Mouse (Mus musculus) kidney, embryonic 15.5 days (tissue): Measurements from ENCODE around the gene Rnd2. TPM values are rescaled to one million over a fixed set of nuclear protein-coding genes. Genes with fewer than 3 reads are reported as not detected.
A peak's percentile ranks its signal among the peaks of the same experiment; 100 is the strongest.
"Not testable (repeated sequence)": the region's sequence is repeated elsewhere in the genome, so short reads cannot be mapped to it uniquely, and the experiment has no call there.

Source experiments
- ATAC-seq: fragments of 200-750 bp; cut with Nextera tagmentation; replicated peaks from 2 replicates; pipeline ENCODE4 v1.8.0; 2017; ENCODE audit warnings: moderate TSS enrichment; ENCODE audit not compliant: low FRiP score
- H3K27ac ChIP-seq: fragments of 300-500 bp; sonication (generic); 2 replicates; pipeline ENCODE4 v1.5.1; 2015; ENCODE audit warnings: mild to moderate bottlenecking, inconsistent platforms
- H3K27me3 ChIP-seq: fragments of 300-500 bp; sonication (generic); 2 replicates; pipeline ENCODE4 v1.6.1; 2015; ENCODE audit warnings: inconsistent platforms
- H3K36me3 ChIP-seq: fragments of 300-500 bp; sonication (generic); 2 replicates; pipeline ENCODE4 v1.6.1; 2015; ENCODE audit warnings: inconsistent platforms
- H3K4me1 ChIP-seq: fragments of 300-500 bp; sonication (generic); 2 replicates; pipeline ENCODE4 v1.6.1; 2015; ENCODE audit warnings: inconsistent platforms
- H3K4me2 ChIP-seq: fragments of 300-500 bp; sonication (generic); 2 replicates; pipeline ENCODE4 v1.6.1; 2015; ENCODE audit warnings: moderate library complexity, mild to moderate bottlenecking, inconsistent platforms
- H3K4me3 ChIP-seq: fragments of 300-500 bp; sonication (generic); replicated peaks from 2 replicates; pipeline ENCODE4 v1.5.1; 2015; ENCODE audit warnings: mild to moderate bottlenecking, inconsistent platforms
- H3K9ac ChIP-seq: fragments of 300-500 bp; sonication (generic); 2 replicates; pipeline ENCODE4 v1.6.1; 2015; ENCODE audit warnings: mild to moderate bottlenecking, inconsistent platforms
- H3K9me3 ChIP-seq: fragments of 300-500 bp; sonication (generic); replicated peaks from 2 replicates; pipeline ENCODE4 v1.6.1; 2016; ENCODE audit warnings: inconsistent platforms
- WGBS: fragments of 180-500 bp; shearing (Covaris S2); methylation state at CpG from one replicate; pipeline ENCODE4 v1.1.7; 2015; ENCODE audit warnings: mixed read lengths; 5-methylcytosine and 5-hydroxymethylcytosine counted together
- polyA plus RNA-seq: library from polyadenylated mRNA; unstranded; fragments of >200 nt; fragmentation: Nextera tagmentation; extraction: Ambion mirVana; gene quantifications from 2 replicates; pipeline ENCODE4 v1.2.1, GENCODE M21; 2015

Rnd2 gene
- polyA plus RNA-seq, 1 experiment from 2014 or later: 11.4 TPM

GRCm38 (mm10) chr11:101431327-101431726, 33.5 kb upstream of the Rnd2 start:
- Histone ChIP-seq H3K27me3 (no peaks in the 10 kb centered on the region), H3K4me1 (peaks cover 13% of the 10 kb centered on the region), H3K9ac (no peak overlapping the region), H3K4me2 (no peak overlapping the region), H3K4me3 (no peak overlapping the region), H3K36me3 (peaks cover 70% of the 10 kb centered on the region), H3K27ac (no peak overlapping the region), H3K9me3 (no peaks in the 10 kb centered on the region)
- WGBS: 93% methylated on average over 9 of the region's 9 CpGs
- no peak for ATAC-seq

GRCm38 (mm10) chr11:101433396-101433795, 31.4 kb upstream of the Rnd2 start:
- ATAC-seq: no peak
- Histone ChIP-seq H3K27me3 (no peaks in the 10 kb centered on the region), H3K4me1 (0 out of 2 replicates have a peak, but pooled peaks cover 4% of the 10 kb centered on the region), H3K4me2 (no peak overlapping the region), H3K36me3 (peaks cover 70% of the 10 kb centered on the region), H3K27ac (no peak overlapping the region), H3K9me3 (no peaks in the 10 kb centered on the region), H3K4me3 (no peak overlapping the region), H3K9ac (no peak overlapping the region)
- WGBS: 89% methylated on average over 13 of the region's 13 CpGs

GRCm38 (mm10) chr11:101435831-101436230, 29.0 kb upstream of the Rnd2 start:
- H3K4me2 ChIP-seq: no peak overlapping the region
- H3K27me3 ChIP-seq: no peaks in the 10 kb centered on the region
- H3K27ac ChIP-seq: no peak overlapping the region
- 0 out of 2 replicates have a peak, but pooled peaks cover 4% of the 10 kb centered on the region for H3K4me1 ChIP-seq
- no peaks in the 10 kb centered on the region for H3K9me3 ChIP-seq
- no peak for ATAC-seq
- 87% methylated on average over 4 of the region's 4 CpGs for WGBS
- no peak overlapping the region for H3K9ac ChIP-seq
- no peak overlapping the region for H3K4me3 ChIP-seq
- peaks cover 51% of the 10 kb centered on the region for H3K36me3 ChIP-seq

GRCm38 (mm10) chr11:101436916-101437315, 27.9 kb upstream of the Rnd2 start:
- 90% methylated on average over 4 of the region's 4 CpGs for WGBS
- Histone ChIP-seq H3K27me3 (no peaks in the 10 kb centered on the region), H3K4me2 (no peak overlapping the region), H3K4me1 (0 out of 2 replicates have a peak, but pooled peaks cover 4% of the 10 kb centered on the region), H3K36me3 (peaks cover 40% of the 10 kb centered on the region), H3K9ac (no peak overlapping the region), H3K27ac (no peak overlapping the region), H3K4me3 (no peak overlapping the region), H3K9me3 (no peaks in the 10 kb centered on the region)
- ATAC-seq: no peak

GRCm38 (mm10) chr11:101438006-101438405, 26.8 kb upstream of the Rnd2 start:
- not testable (repeated sequence) for H3K27ac ChIP-seq, H3K4me2 ChIP-seq, H3K9me3 ChIP-seq, H3K9ac ChIP-seq, H3K4me1 ChIP-seq, H3K27me3 ChIP-seq, ATAC-seq, H3K4me3 ChIP-seq
- H3K36me3 ChIP-seq: peaks cover 31% of the 10 kb centered on the region
- WGBS: 47% methylated on average over 3 of the region's 3 CpGs

GRCm38 (mm10) chr11:101441450-101442126, 23.2 kb upstream of the Rnd2 start:
- peaks cover 21% of the 10 kb centered on the region for H3K4me1 ChIP-seq
- H3K4me2 ChIP-seq: peak overlapping the region; percentile 60
- WGBS: 40% methylated on average over 15 of the region's 15 CpGs
- not testable (repeated sequence) for H3K9me3 ChIP-seq, H3K27ac ChIP-seq, H3K27me3 ChIP-seq, ATAC-seq, H3K9ac ChIP-seq
- peaks cover 30% of the 10 kb centered on the region for H3K36me3 ChIP-seq
- peak overlapping the region; percentile 87 for H3K4me3 ChIP-seq

GRCm38 (mm10) chr11:101442127-101442693, 22.6 kb upstream of the Rnd2 start, which contains the start of gene Rpl27:
Gene Rpl27 (plus strand): TSS chr11:101442298.
- H3K9ac ChIP-seq: peak within 1 kb of the TSS; percentile 89
- peak within 1 kb of the TSS; percentile 93 for H3K27ac ChIP-seq
- H3K4me1 ChIP-seq: peaks cover 21% of the 10 kb centered on the region
- WGBS: 0% methylated on average over 42 of the region's 42 CpGs
- peak within 1 kb of the TSS; percentile 87 for H3K4me3 ChIP-seq
- H3K36me3 ChIP-seq: peaks cover 34% of the 10 kb centered on the region
- ATAC-seq: peak; percentile 98
- no peaks in the 10 kb centered on the region for H3K27me3 ChIP-seq
- H3K9me3 ChIP-seq: no peaks in the 10 kb centered on the region
- H3K4me2 ChIP-seq: peak within 1 kb of the TSS; percentile 81

- Histone ChIP-seq H3K4me3 (peak overlapping the region; percentile 87), H3K36me3 (peaks cover 34% of the 10 kb centered on the region), H3K27ac (peak overlapping the region; percentile 93), H3K9me3 (no peaks in the 10 kb centered on the region), H3K4me2 (peak overlapping the region; percentile 81), H3K9ac (peak overlapping the region; percentile 89), H3K27me3 (no peaks in the 10 kb centered on the region), H3K4me1 (peaks cover 26% of the 10 kb centered on the region)
- ATAC-seq: no peak
- under 1% methylated on average over 14 of the region's 14 CpGs for WGBS
Measured at GRCm38 (mm10) chr11:101442760-101443159, 22.0 kb upstream of the Rnd2 start.

GRCm38 (mm10) chr11:101446319-101446718, 18.5 kb upstream of the Rnd2 start:
- WGBS: 69% methylated on average over 1 of the region's 1 CpGs
- no peaks in the 10 kb centered on the region for H3K27me3 ChIP-seq
- H3K9ac ChIP-seq: no peak overlapping the region
- no peak overlapping the region for H3K4me3 ChIP-seq
- H3K36me3 ChIP-seq: peaks cover 34% of the 10 kb centered on the region
- no peak overlapping the region for H3K4me2 ChIP-seq
- H3K4me1 ChIP-seq: peaks cover 38% of the 10 kb centered on the region
- no peak for ATAC-seq
- 0 out of 2 replicates have a peak overlapping the region, but pooled peaks have one; percentile 4 for H3K27ac ChIP-seq
- no peaks in the 10 kb centered on the region for H3K9me3 ChIP-seq

- Histone ChIP-seq H3K36me3 (peaks cover 34% of the 10 kb centered on the region), H3K4me1 (peaks cover 38% of the 10 kb centered on the region)
- H3K27me3 ChIP-seq, H3K9me3 ChIP-seq, H3K4me2 ChIP-seq, H3K4me3 ChIP-seq, ATAC-seq, H3K27ac ChIP-seq, H3K9ac ChIP-seq: not testable (repeated sequence)
- 89% methylated on average over 8 of the region's 8 CpGs for WGBS
Measured at GRCm38 (mm10) chr11:101446860-101447259, 17.9 kb upstream of the Rnd2 start.

- H3K4me1 ChIP-seq: peaks cover 41% of the 10 kb centered on the region
- H3K9ac ChIP-seq: peak overlapping the region; percentile 23; the same call in 1 of the 2 replicates
- H3K9me3 ChIP-seq: no peaks in the 10 kb centered on the region
- peaks cover 34% of the 10 kb centered on the region for H3K36me3 ChIP-seq
- H3K27ac ChIP-seq: peak overlapping the region; percentile 59
- no peak for ATAC-seq
- peak overlapping the region; percentile 53 for H3K4me2 ChIP-seq
- peak overlapping the region; percentile 45; the same call in 1 of the 2 replicates for H3K4me3 ChIP-seq
- WGBS: 76% methylated on average over 5 of the region's 5 CpGs
- H3K27me3 ChIP-seq: no peaks in the 10 kb centered on the region
Measured at GRCm38 (mm10) chr11:101447786-101448185, 17.0 kb upstream of the Rnd2 start.

GRCm38 (mm10) chr11:101448274-101448746, 16.5 kb upstream of the Rnd2 start, which contains the start of gene Ifi35:
Gene Ifi35 (plus strand): TSS chr11:101448407.
- Histone ChIP-seq H3K27ac (peak within 1 kb of the TSS; percentile 59), H3K4me2 (peak within 1 kb of the TSS; percentile 53), H3K9me3 (no peaks in the 10 kb centered on the region), H3K9ac (peak within 1 kb of the TSS; percentile 23), H3K36me3 (peaks cover 33% of the 10 kb centered on the region), H3K27me3 (no peaks in the 10 kb centered on the region), H3K4me1 (peaks cover 37% of the 10 kb centered on the region), H3K4me3 (peak within 1 kb of the TSS; percentile 45)
- 20% methylated on average over 10 of the region's 10 CpGs for WGBS
- peak; percentile 78 for ATAC-seq
